Mouse (Mus musculus) megakaryocyte, embryonic 14.5 days (primary cell): ENCODE measurements around the gene Tbx2.

ENCODE experiments used
- FLI1 ChIP-seq: IDR thresholded peaks from 2 replicates; pipeline ENCODE4 v1.6.1; 2012; ENCODE audit warnings: low read length, inconsistent platforms, mixed read lengths
- GATA1 ChIP-seq: IDR thresholded peaks from 3 replicates; pipeline ENCODE4 v1.6.1; 2012; ENCODE audit warnings: mixed read lengths, low read length, inconsistent platforms, borderline replicate concordance

GRCm38 (mm10) chr11:85891010-85891691 lies 58.8 kb downstream of the Tbx2 start:
- TF ChIP-seq FLI1 = no peak
- no peak for TF ChIP-seq GATA1
